Mouse (Mus musculus) liver, adult 2 months (tissue): ENCODE data around the gene Cdh23. TPM values are rescaled to one million over a fixed set of nuclear protein-coding genes. Genes with fewer than 3 reads are reported as not detected.

ENCODE experiments used
- DNase-seq: peaks from one replicate; pipeline ENCODE4 v3.0.0-alpha.2; 2011; ENCODE audit warnings: low read depth, low spot score; ENCODE audit errors: extremely low read depth
- H3K27ac ChIP-seq: fragments of 200-500 bp; replicated peaks from 2 replicates; pipeline ENCODE4 v1.5.1; 2012; ENCODE audit warnings: low read depth, mild to moderate bottlenecking, control low read depth, inconsistent platforms, low read length; ENCODE audit not compliant: insufficient read depth
- H3K27me3 ChIP-seq: fragments of 200-500 bp; 2 replicates; pipeline ENCODE4 v1.6.1; 2012; ENCODE audit warnings: mild to moderate bottlenecking, moderate library complexity, low read length, inconsistent platforms; ENCODE audit not compliant: control insufficient read depth, insufficient read depth
- H3K36me3 ChIP-seq: fragments of 200-500 bp; 2 replicates; pipeline ENCODE4 v1.6.1; 2012; ENCODE audit warnings: low read length, inconsistent platforms; ENCODE audit not compliant: control insufficient read depth, insufficient read depth
- H3K4me1 ChIP-seq: fragments of 200-500 bp; 2 replicates; pipeline ENCODE4 v1.6.1; 2011; ENCODE audit warnings: low read length; ENCODE audit not compliant: control insufficient read depth, insufficient read depth
- H3K4me3 ChIP-seq: fragments of 200-500 bp; 2 replicates; pipeline ENCODE4 v1.5.1; 2011; ENCODE audit warnings: low read depth, mild to moderate bottlenecking, control low read depth, low read length, moderate library complexity; ENCODE audit not compliant: insufficient read depth
- H3K79me2 ChIP-seq: fragments of 200-500 bp; 2 replicates; pipeline ENCODE4 v1.6.1; 2012; ENCODE audit warnings: inconsistent platforms, mild to moderate bottlenecking, low read length, moderate library complexity; ENCODE audit not compliant: control insufficient read depth, insufficient read depth
- H3K9ac ChIP-seq: fragments of 200-500 bp; 2 replicates; pipeline ENCODE4 v1.6.1; 2012; ENCODE audit warnings: low read depth, mild to moderate bottlenecking, control low read depth, inconsistent platforms, low read length
- CTCF ChIP-seq: fragments of 200-500 bp; IDR thresholded peaks from 2 replicates; pipeline ENCODE4 v1.5.1; 2011; ENCODE audit warnings: low read depth, low read length, control low read depth
- POLR2A ChIP-seq: fragments of 200-500 bp; IDR thresholded peaks from 2 replicates; pipeline ENCODE4 v1.6.1; 2011; ENCODE audit warnings: low read length, control low read depth; ENCODE audit not compliant: insufficient read depth; ENCODE audit errors: extremely low read depth
- WGBS: fragments of 180-500 bp; shearing (Covaris S2); methylation state at CpG from one replicate; pipeline ENCODE4 v1.1.7; 2018; 5-methylcytosine and 5-hydroxymethylcytosine counted together
- polyA plus RNA-seq: library from polyadenylated mRNA; depleted of rRNA; stranded (reverse); fragments of >200 nt; gene quantifications from 2 replicates; pipeline ENCODE4 v1.2.3, GENCODE M21; 2012
- total RNA-seq: library from RNA; depleted of rRNA; stranded (reverse); fragments of >200 nt; gene quantifications from 2 replicates; pipeline ENCODE4 v1.2.3, GENCODE M21; 2014

Gene Cdh23
- total and polyA plus RNA-seq, 2 experiments: not detected

- Histone ChIP-seq H3K36me3 (no peaks in the 10 kb centered on the region), H3K4me1 (no peaks in the 10 kb centered on the region), H3K4me3 (no peak overlapping the region), H3K79me2 (no peaks in the 10 kb centered on the region), H3K27me3 (no peaks in the 10 kb centered on the region), H3K27ac (no peak overlapping the region), H3K9ac (no peak overlapping the region)
- no peak for TF ChIP-seq POLR2A
- TF ChIP-seq CTCF: no peak
- WGBS: 86% methylated on average over 11 of the region's 11 CpGs
- no peak for DNase-seq
Measured at GRCm38 (mm10) chr10:60516286-60516685, 180.0 kb downstream of the Cdh23 start.

GRCm38 (mm10) chr10:60498538-60498937, 197.8 kb downstream of the Cdh23 start:
- H3K4me1 ChIP-seq: no peaks in the 10 kb centered on the region
- 16% methylated on average over 4 of the region's 4 CpGs for WGBS
- TF ChIP-seq POLR2A (no peak), CTCF (no peak)
- H3K27me3 ChIP-seq: no peaks in the 10 kb centered on the region
- no peak overlapping the region for H3K27ac ChIP-seq
- H3K36me3 ChIP-seq: no peaks in the 10 kb centered on the region
- no peak overlapping the region for H3K4me3 ChIP-seq
- no peak overlapping the region for H3K9ac ChIP-seq
- DNase-seq: no peak
- no peaks in the 10 kb centered on the region for H3K79me2 ChIP-seq

GRCm38 (mm10) chr10:60495070-60495469, 201.2 kb downstream of the Cdh23 start:
- no peaks in the 10 kb centered on the region for H3K27me3 ChIP-seq
- DNase-seq: no peak
- no peak overlapping the region for H3K4me3 ChIP-seq
- no peaks in the 10 kb centered on the region for H3K79me2 ChIP-seq
- no peak overlapping the region for H3K27ac ChIP-seq
- TF ChIP-seq POLR2A (no peak), CTCF (no peak)
- 27% methylated on average over 6 of the region's 6 CpGs for WGBS
- H3K36me3 ChIP-seq: no peaks in the 10 kb centered on the region
- no peak overlapping the region for H3K9ac ChIP-seq
- no peaks in the 10 kb centered on the region for H3K4me1 ChIP-seq

GRCm38 (mm10) chr10:60491538-60491937, 204.8 kb downstream of the Cdh23 start:
- Histone ChIP-seq H3K4me3 (no peak overlapping the region), H3K27ac (no peak overlapping the region), H3K9ac (no peak overlapping the region), H3K27me3 (no peaks in the 10 kb centered on the region), H3K79me2 (no peaks in the 10 kb centered on the region), H3K36me3 (no peaks in the 10 kb centered on the region), H3K4me1 (no peaks in the 10 kb centered on the region)
- no peak for DNase-seq
- WGBS: 51% methylated on average over 2 of the region's 2 CpGs
- no peak for TF ChIP-seq POLR2A
- no peak for TF ChIP-seq CTCF

- Histone ChIP-seq H3K4me1 (no peaks in the 10 kb centered on the region), H3K79me2 (no peaks in the 10 kb centered on the region), H3K27ac (no peak overlapping the region), H3K4me3 (no peak overlapping the region), H3K36me3 (no peaks in the 10 kb centered on the region), H3K9ac (no peak overlapping the region), H3K27me3 (no peaks in the 10 kb centered on the region)
- no peak for DNase-seq
- WGBS: 90% methylated on average over 6 of the region's 6 CpGs
- TF ChIP-seq CTCF (no peak), POLR2A (no peak)
Measured at GRCm38 (mm10) chr10:60481381-60481780, 214.9 kb downstream of the Cdh23 start.

- Histone ChIP-seq H3K4me3 (no peak overlapping the region), H3K79me2 (no peaks in the 10 kb centered on the region), H3K9ac (no peak overlapping the region), H3K36me3 (no peaks in the 10 kb centered on the region), H3K4me1 (no peaks in the 10 kb centered on the region), H3K27me3 (peaks cover 2% of the 10 kb centered on the region; the same call in 1 of the 2 replicates), H3K27ac (no peak overlapping the region)
- TF ChIP-seq CTCF: no peak
- no peak for TF ChIP-seq POLR2A
- WGBS: 59% methylated on average over 5 of the region's 5 CpGs
- DNase-seq: no peak
Measured at GRCm38 (mm10) chr10:60474549-60474948, 221.7 kb downstream of the Cdh23 start.
